Mouse (Mus musculus) testis, adult 2 months (tissue): ENCODE measurements around the gene Mia2. TPM values are rescaled to one million over a fixed set of nuclear protein-coding genes. Genes with fewer than 3 reads are reported as not detected.

Experiments
- H3K27ac ChIP-seq: fragments of 200-500 bp; 2 replicates; pipeline ENCODE4 v1.5.1; 2012; ENCODE audit warnings: low read depth, low read length; ENCODE audit not compliant: control insufficient read depth, insufficient read depth
- H3K27me3 ChIP-seq: fragments of 200-500 bp; 2 replicates; pipeline ENCODE4 v1.6.1; 2012; ENCODE audit warnings: mild to moderate bottlenecking, low read length, moderate library complexity; ENCODE audit not compliant: control insufficient read depth, insufficient read depth
- H3K36me3 ChIP-seq: fragments of 200-500 bp; 2 replicates; pipeline ENCODE4 v1.6.1; 2012; ENCODE audit warnings: mild to moderate bottlenecking, low read length; ENCODE audit not compliant: control insufficient read depth, insufficient read depth
- H3K4me1 ChIP-seq: fragments of 200-500 bp; 2 replicates; pipeline ENCODE4 v1.6.1; 2012; ENCODE audit warnings: low read length; ENCODE audit not compliant: control insufficient read depth, insufficient read depth
- H3K4me3 ChIP-seq: fragments of 200-500 bp; 2 replicates; pipeline ENCODE4 v1.5.1; 2012; ENCODE audit warnings: low read depth, mild to moderate bottlenecking, low read length, moderate library complexity, mixed read lengths; ENCODE audit not compliant: control insufficient read depth
- CTCF ChIP-seq: fragments of 200-500 bp; IDR thresholded peaks from 2 replicates; pipeline ENCODE4 v1.5.1; 2012; ENCODE audit warnings: low read depth, mild to moderate bottlenecking, inconsistent platforms, low read length, moderate library complexity; ENCODE audit not compliant: control insufficient read depth, insufficient read depth, insufficient replicate concordance
- POLR2A ChIP-seq: fragments of 200-500 bp; IDR thresholded peaks from 2 replicates; pipeline ENCODE4 v1.6.1; 2012; ENCODE audit warnings: low read depth, mild to moderate bottlenecking, inconsistent platforms, low read length, moderate library complexity; ENCODE audit not compliant: control insufficient read depth
- polyA plus RNA-seq: library from polyadenylated mRNA; depleted of rRNA; stranded (reverse); fragments of >200 nt; gene quantifications from 2 replicates; pipeline ENCODE4 v1.2.3, GENCODE M21; 2012

The Mia2 gene
- polyA plus RNA-seq, 1 experiment = 21.9 TPM

DNA sequence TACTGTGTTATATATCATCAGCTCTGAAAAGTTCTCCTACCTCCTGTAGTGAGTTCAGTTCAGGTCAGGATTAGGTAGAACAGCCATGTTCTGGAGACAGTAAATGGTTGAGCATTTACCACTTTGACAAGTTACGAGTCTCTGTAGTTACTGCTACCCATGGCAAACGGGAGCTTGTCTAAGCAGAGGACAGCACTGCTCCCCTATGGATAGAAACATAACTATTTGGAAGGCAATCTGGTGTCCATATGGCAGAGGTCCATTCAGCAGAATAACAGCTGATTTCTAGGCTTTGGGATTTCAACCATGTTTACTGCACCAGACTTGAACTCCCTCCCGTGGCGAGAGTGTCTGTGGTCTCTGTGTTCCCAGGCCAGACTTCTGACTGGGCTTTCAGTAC is 100.3 kb downstream of the Mia2 start:
- no peaks in the 10 kb centered on the region for H3K4me1 ChIP-seq
- H3K36me3 ChIP-seq = no peaks in the 10 kb centered on the region
- TF ChIP-seq CTCF = no peak
- no peak for TF ChIP-seq POLR2A
- H3K27ac ChIP-seq = no peak overlapping the region
- no peak overlapping the region for H3K4me3 ChIP-seq
- H3K27me3 ChIP-seq = no peaks in the 10 kb centered on the region

GRCm38 (mm10) chr12:59198750-59199149 is 103.2 kb downstream of the Mia2 start:
- Histone ChIP-seq H3K4me1 (no peaks in the 10 kb centered on the region), H3K27ac (no peak overlapping the region), H3K4me3 (no peak overlapping the region), H3K27me3 (no peaks in the 10 kb centered on the region), H3K36me3 (no peaks in the 10 kb centered on the region)
- TF ChIP-seq POLR2A (no peak), CTCF (no peak)

GRCm38 (mm10) chr12:59199361-59199760 is 103.8 kb downstream of the Mia2 start:
- Histone ChIP-seq H3K27ac (no peak overlapping the region), H3K27me3 (no peaks in the 10 kb centered on the region), H3K36me3 (peaks cover under 1% of the 10 kb centered on the region; the same call in 1 of the 2 replicates), H3K4me1 (no peaks in the 10 kb centered on the region), H3K4me3 (no peak overlapping the region)
- TF ChIP-seq CTCF = no peak
- no peak for TF ChIP-seq POLR2A

DNA sequence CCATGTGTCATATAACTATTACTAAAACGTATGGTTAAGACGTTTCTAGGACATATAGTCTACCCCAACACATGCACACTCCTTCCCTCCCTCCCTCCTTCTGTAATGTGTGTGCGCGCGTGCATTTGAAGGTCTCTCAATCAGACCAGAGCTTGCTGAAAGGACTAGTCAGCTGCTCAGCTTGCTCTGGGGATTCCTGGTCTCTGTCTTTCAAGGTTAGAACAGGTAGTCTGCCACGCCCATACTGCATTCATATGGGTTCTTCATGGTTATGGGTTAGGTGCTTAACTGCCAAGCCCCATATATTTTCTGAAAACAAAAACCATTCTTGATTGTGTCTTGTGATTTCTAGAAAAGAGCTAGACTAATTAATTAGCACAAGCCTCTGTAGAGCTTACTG is 110.0 kb downstream of the Mia2 start:
- Histone ChIP-seq H3K4me1 (no peaks in the 10 kb centered on the region), H3K27ac (no peak overlapping the region), H3K4me3 (no peak overlapping the region), H3K27me3 (no peaks in the 10 kb centered on the region), H3K36me3 (peaks cover 5% of the 10 kb centered on the region; the same call in 1 of the 2 replicates)
- TF ChIP-seq POLR2A (no peak), CTCF (no peak)

DNA sequence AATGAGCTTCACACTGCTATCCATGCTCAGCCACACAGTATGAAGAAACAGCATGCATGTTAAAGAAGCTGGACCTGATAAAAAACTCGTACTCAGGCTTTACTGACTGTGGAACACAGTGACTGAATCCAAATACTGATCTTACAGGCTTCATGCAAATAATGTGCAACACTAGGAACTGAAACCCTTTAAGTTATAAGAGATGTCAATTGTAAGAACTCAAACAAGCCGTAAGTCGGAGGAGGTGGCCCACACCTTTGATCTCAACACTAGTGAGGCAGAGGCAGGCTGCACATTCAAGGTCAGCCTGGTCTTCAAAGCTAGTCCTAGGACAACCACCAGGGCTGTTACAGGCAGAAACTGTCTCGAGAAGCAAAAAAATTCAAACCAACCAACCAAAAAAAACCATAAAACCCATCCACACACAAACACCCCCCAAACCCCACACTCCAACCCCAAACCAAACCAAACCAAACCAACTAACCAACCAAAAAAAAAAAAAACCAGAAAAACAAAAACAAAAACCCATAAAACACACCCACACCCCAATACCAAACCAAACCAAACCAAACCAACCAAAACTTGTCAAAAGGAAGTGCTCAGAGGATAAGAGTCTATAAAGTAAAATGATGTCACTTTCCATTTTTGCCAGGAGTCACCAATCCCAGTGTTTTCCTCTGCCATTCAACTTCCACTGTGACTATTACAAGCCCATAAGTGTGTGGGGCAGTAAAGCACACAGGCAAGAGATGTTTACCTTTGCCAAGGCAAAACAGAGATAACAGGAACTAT is 110.8 kb downstream of the Mia2 start:
- H3K27ac ChIP-seq = no peak overlapping the region
- H3K4me1 ChIP-seq = no peaks in the 10 kb centered on the region
- H3K36me3 ChIP-seq = peaks cover 5% of the 10 kb centered on the region; the same call in 1 of the 2 replicates
- no peaks in the 10 kb centered on the region for H3K27me3 ChIP-seq
- H3K4me3 ChIP-seq = no peak overlapping the region
- TF ChIP-seq CTCF (no peak), POLR2A (no peak)

DNA sequence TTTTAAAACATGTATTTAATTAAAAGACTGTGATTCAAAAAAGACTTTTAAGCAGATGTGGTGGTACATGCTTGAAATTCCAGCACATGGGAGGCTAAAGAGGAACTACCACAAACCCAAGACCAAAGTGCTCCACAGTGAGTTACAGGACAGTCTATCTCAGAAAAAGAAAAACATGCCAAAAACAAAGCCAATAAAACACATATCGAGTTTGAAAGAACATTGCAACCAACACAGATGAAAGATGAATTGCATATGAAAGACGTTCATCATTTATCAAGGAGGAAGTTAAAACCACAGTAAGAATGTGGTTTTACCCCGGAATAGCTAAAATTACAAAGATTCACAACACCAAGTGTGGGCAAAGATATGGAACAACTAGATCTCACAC is 111.4 kb downstream of the Mia2 start:
- Histone ChIP-seq H3K4me1 (no peaks in the 10 kb centered on the region), H3K36me3 (peaks cover 5% of the 10 kb centered on the region; the same call in 1 of the 2 replicates), H3K27me3 (no peaks in the 10 kb centered on the region), H3K27ac (no peak overlapping the region), H3K4me3 (no peak overlapping the region)
- TF ChIP-seq CTCF (no peak), POLR2A (no peak)

DNA sequence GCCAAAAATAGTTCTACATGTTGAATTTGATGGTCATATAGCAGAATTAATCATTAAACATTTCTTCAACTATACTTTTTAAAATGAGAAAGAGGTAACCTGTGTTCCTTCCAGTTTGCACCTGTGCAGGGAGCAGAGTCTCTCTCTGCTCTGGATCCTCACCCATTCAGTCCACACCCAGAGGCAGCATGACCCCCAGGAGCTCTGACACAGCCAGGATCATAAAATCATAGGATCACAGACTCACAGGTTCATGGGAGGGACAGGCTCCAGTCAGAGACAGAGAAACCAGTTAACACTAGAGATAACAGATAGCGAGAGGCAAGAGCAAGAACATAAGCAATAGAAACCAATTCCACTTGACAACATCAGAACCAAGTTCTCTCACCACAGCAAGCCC is 112.2 kb downstream of the Mia2 start:
- no peaks in the 10 kb centered on the region for H3K27me3 ChIP-seq
- no peak overlapping the region for H3K4me3 ChIP-seq
- no peaks in the 10 kb centered on the region for H3K4me1 ChIP-seq
- TF ChIP-seq POLR2A (no peak), CTCF (no peak)
- H3K36me3 ChIP-seq = peaks cover 5% of the 10 kb centered on the region; the same call in 1 of the 2 replicates
- H3K27ac ChIP-seq = no peak overlapping the region
